Mouse (Mus musculus): ENCODE measurements around the gene Eral1. TPM values are rescaled to one million over a fixed set of nuclear protein-coding genes. Genes with fewer than 3 reads are reported as not detected.

Gene Eral1
- polyA plus RNA-seq, 1 experiment from 2014 or later, result 35.0 TPM

DNA sequence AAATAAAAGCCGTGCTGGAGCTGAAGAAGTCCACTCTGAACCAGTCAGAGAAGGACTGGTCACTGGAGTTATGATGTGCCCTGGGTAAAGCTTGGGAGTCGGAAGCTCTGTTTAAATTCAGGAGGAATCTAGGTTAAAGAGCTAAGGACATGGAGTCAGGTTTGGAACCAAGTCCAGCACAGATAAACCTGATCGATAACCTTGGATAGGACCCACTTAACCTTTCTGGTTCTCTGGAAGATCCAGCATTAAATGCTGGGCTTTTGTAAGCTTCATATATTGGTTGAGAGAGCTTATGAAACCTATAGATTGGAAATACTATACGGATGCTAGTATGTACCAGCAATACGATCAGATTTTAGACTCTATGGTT is 14.9 kb upstream of the Eral1 start:
- ATAC-seq (ENCODE audit: low read depth), result no peak
- peak overlapping the region; percentile 62 for H3K27ac ChIP-seq (ENCODE audit: low read length)
- no peaks in the 10 kb centered on the region for H3K36me3 ChIP-seq (ENCODE audit: control insufficient read depth, insufficient read depth, low read length)
- no peaks in the 10 kb centered on the region for H3K27me3 ChIP-seq (ENCODE audit: control insufficient read depth, insufficient read depth, low read depth, low read length)
- 16% methylated on average over 5 of the region's 5 CpGs for WGBS
- H3K4me3 ChIP-seq (ENCODE audit: low read length), result peak overlapping the region; percentile 85
- H3K9ac ChIP-seq (ENCODE audit: low read length), result peak overlapping the region; percentile 86
- H3K4me1 ChIP-seq (replicated peaks; ENCODE audit: control insufficient read depth, insufficient read depth, low read length), result peaks cover 14% of the 10 kb centered on the region
- H3K9me3 ChIP-seq (ENCODE audit: control insufficient read depth, low read length), result no peaks in the 10 kb centered on the region
- H3K4me2 ChIP-seq (ENCODE audit: low read depth, low read length), result peak overlapping the region; percentile 84

- peak; percentile 99 for ATAC-seq (ENCODE audit: low read depth)
- WGBS, result under 1% methylated on average over 38 of the region's 38 CpGs
- peak within 1 kb of the TSS; percentile 84 for H3K4me2 ChIP-seq (ENCODE audit: low read depth, low read length)
These were observed 14.4 kb upstream of the Eral1 start, which contains the start of gene Fam222b for GRCm38 (mm10) chr11:78094504-78095143. Gene Fam222b (plus strand): TSS chr11:78094660.

GRCm38 (mm10) chr11:78094137-78094503 is 13.9 kb upstream of the Eral1 start:
- H3K36me3 ChIP-seq (ENCODE audit: control insufficient read depth, insufficient read depth, low read length), result no peaks in the 10 kb centered on the region
- 40% methylated on average over 11 of the region's 11 CpGs for WGBS
- ATAC-seq (ENCODE audit: low read depth), result peak; percentile 8; the same call in 1 of the 2 replicates
- peak overlapping the region; percentile 62 for H3K27ac ChIP-seq (ENCODE audit: low read length)
- peak overlapping the region; percentile 85 for H3K4me3 ChIP-seq (ENCODE audit: low read length)
- H3K9ac ChIP-seq (ENCODE audit: low read length), result peak overlapping the region; percentile 86
- no peaks in the 10 kb centered on the region for H3K9me3 ChIP-seq (ENCODE audit: control insufficient read depth, low read length)
- H3K4me1 ChIP-seq (replicated peaks; ENCODE audit: control insufficient read depth, insufficient read depth, low read length), result peaks cover 14% of the 10 kb centered on the region
- H3K4me2 ChIP-seq (ENCODE audit: low read depth, low read length), result peak overlapping the region; percentile 84
- H3K27me3 ChIP-seq (ENCODE audit: control insufficient read depth, insufficient read depth, low read depth, low read length), result no peaks in the 10 kb centered on the region

More at GRCm38 (mm10) chr11:78094504-78095143, 14.4 kb upstream of the Eral1 start, which contains the start of gene Fam222b:
- Histone ChIP-seq H3K9me3 (ENCODE audit: control insufficient read depth, low read length) (no peaks in the 10 kb centered on the region), H3K9ac (ENCODE audit: low read length) (peak within 1 kb of the TSS; percentile 86), H3K27ac (ENCODE audit: low read length) (peak within 1 kb of the TSS; percentile 62), H3K27me3 (ENCODE audit: control insufficient read depth, insufficient read depth, low read depth, low read length) (no peaks in the 10 kb centered on the region), H3K4me1 (replicated peaks; ENCODE audit: control insufficient read depth, insufficient read depth, low read length) (peaks cover 14% of the 10 kb centered on the region), H3K36me3 (ENCODE audit: control insufficient read depth, insufficient read depth, low read length) (no peaks in the 10 kb centered on the region), H3K4me3 (ENCODE audit: low read length) (peak within 1 kb of the TSS; percentile 85)

DNA sequence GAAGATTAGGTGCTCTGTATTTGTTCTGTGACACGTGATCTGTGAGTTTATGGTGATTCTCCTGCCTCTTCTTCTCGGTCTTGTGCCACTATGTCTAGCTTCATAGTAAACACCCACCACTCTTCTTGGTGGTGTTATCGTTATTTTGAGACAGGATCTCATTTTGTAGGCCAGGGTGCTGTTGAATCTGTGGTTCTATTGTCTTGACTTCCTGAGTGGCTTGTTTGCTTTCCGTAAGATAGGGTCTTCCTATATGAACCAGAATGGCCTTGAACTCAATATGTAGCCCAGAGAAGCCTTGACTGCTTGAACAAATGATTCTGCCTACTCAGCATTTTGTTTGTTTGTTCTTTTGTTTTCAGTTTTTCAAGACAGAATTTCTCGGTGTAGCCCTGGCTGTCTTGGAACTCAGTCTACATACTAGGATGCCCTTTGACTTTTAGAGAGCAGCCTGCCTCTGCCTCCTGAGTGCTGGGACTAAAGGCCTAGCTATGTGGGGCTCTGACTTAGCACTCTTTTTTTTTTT is 7.6 kb upstream of the Eral1 start:
- Histone ChIP-seq H3K4me2 (ENCODE audit: low read depth, low read length) (no peak overlapping the region), H3K4me1 (replicated peaks; ENCODE audit: control insufficient read depth, insufficient read depth, low read length) (no peaks in the 10 kb centered on the region), H3K27ac (ENCODE audit: low read length) (no peak overlapping the region), H3K4me3 (ENCODE audit: low read length) (no peak overlapping the region), H3K9me3 (ENCODE audit: control insufficient read depth, low read length) (no peaks in the 10 kb centered on the region), H3K27me3 (ENCODE audit: control insufficient read depth, insufficient read depth, low read depth, low read length) (no peaks in the 10 kb centered on the region), H3K9ac (ENCODE audit: low read length) (no peak overlapping the region), H3K36me3 (ENCODE audit: control insufficient read depth, insufficient read depth, low read length) (no peaks in the 10 kb centered on the region)
- ATAC-seq (ENCODE audit: low read depth), result no peak
- 66% methylated on average over 5 of the region's 5 CpGs for WGBS

- no peak overlapping the region for H3K4me3 ChIP-seq (ENCODE audit: low read length)
- 64% methylated on average over 4 of the region's 4 CpGs for whole genome bisulfite sequencing
- no peaks in the 10 kb centered on the region for H3K4me1 ChIP-seq (replicated peaks; ENCODE audit: control insufficient read depth, insufficient read depth, low read length)
- no peaks in the 10 kb centered on the region for H3K27me3 ChIP-seq (ENCODE audit: control insufficient read depth, insufficient read depth, low read depth, low read length)
- no peak for ATAC-seq (ENCODE audit: low read depth)
- no peaks in the 10 kb centered on the region for H3K9me3 ChIP-seq (ENCODE audit: control insufficient read depth, low read length)
- H3K9ac ChIP-seq (ENCODE audit: low read length), result no peak overlapping the region
- no peak overlapping the region for H3K4me2 ChIP-seq (ENCODE audit: low read depth, low read length)
- H3K27ac ChIP-seq (ENCODE audit: low read length), result no peak overlapping the region
- H3K36me3 ChIP-seq (ENCODE audit: control insufficient read depth, insufficient read depth, low read length), result no peaks in the 10 kb centered on the region
These were observed 6.8 kb upstream of the Eral1 start for GRCm38 (mm10) chr11:78086925-78087479.

DNA sequence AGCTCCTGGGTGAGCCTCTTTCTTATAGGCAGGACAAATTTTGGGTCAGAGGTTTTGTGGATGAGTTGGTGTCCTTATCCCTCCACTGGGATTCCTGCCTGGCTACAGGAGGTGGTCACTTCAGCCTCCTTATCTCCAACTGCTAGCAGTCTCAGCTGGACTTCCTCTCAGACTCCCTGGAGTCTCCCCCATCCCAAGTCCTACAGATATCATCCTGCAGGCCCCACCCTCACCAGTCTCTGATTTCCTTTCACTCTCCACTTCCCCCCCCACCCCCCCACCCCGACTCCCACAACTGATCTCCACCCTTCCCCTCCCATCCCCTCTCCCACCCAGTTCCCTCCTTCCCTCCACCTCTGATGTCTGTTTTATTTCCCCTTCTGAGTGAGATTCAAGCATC is 3.4 kb upstream of the Eral1 start:
- Histone ChIP-seq H3K27me3 (ENCODE audit: control insufficient read depth, insufficient read depth, low read depth, low read length) (no peaks in the 10 kb centered on the region), H3K9ac (ENCODE audit: low read length) (no peak overlapping the region), H3K4me1 (replicated peaks; ENCODE audit: control insufficient read depth, insufficient read depth, low read length) (peaks cover 13% of the 10 kb centered on the region), H3K27ac (ENCODE audit: low read length) (no peak overlapping the region), H3K4me2 (ENCODE audit: low read depth, low read length) (no peak overlapping the region), H3K4me3 (ENCODE audit: low read length) (no peak overlapping the region), H3K9me3 (ENCODE audit: control insufficient read depth, low read length) (no peaks in the 10 kb centered on the region), H3K36me3 (ENCODE audit: control insufficient read depth, insufficient read depth, low read length) (no peaks in the 10 kb centered on the region)
- 36% methylated on average over 1 of the region's 1 CpGs for WGBS
- ATAC-seq (ENCODE audit: low read depth), result no peak

GRCm38 (mm10) chr11:78074666-78075065 is 5.5 kb downstream of the Eral1 start:
- peaks cover 21% of the 10 kb centered on the region for H3K36me3 ChIP-seq (ENCODE audit: control insufficient read depth, insufficient read depth, low read length)
- no peaks in the 10 kb centered on the region for H3K9me3 ChIP-seq (ENCODE audit: control insufficient read depth, low read length)
- no peak for ATAC-seq (ENCODE audit: low read depth)
- no peak overlapping the region for H3K27ac ChIP-seq (ENCODE audit: low read length)
- H3K4me3 ChIP-seq (ENCODE audit: low read length), result no peak overlapping the region
- H3K4me2 ChIP-seq (ENCODE audit: low read depth, low read length), result no peak overlapping the region
- WGBS, result 78% methylated on average over 4 of the region's 4 CpGs
- no peaks in the 10 kb centered on the region for H3K27me3 ChIP-seq (ENCODE audit: control insufficient read depth, insufficient read depth, low read depth, low read length)
- H3K9ac ChIP-seq (ENCODE audit: low read length), result no peak overlapping the region
- H3K4me1 ChIP-seq (replicated peaks; ENCODE audit: control insufficient read depth, insufficient read depth, low read length), result peaks cover 7% of the 10 kb centered on the region

GRCm38 (mm10) chr11:78074277-78074652 is 5.9 kb downstream of the Eral1 start:
- Histone ChIP-seq H3K9me3 (ENCODE audit: control insufficient read depth, low read length) (no peaks in the 10 kb centered on the region), H3K27ac (ENCODE audit: low read length) (no peak overlapping the region), H3K4me2 (ENCODE audit: low read depth, low read length) (no peak overlapping the region), H3K27me3 (ENCODE audit: control insufficient read depth, insufficient read depth, low read depth, low read length) (no peaks in the 10 kb centered on the region), H3K4me1 (replicated peaks; ENCODE audit: control insufficient read depth, insufficient read depth, low read length) (0 out of 2 replicates have a peak, but pooled peaks cover 4% of the 10 kb centered on the region), H3K4me3 (ENCODE audit: low read length) (no peak overlapping the region), H3K36me3 (ENCODE audit: control insufficient read depth, insufficient read depth, low read length) (peaks cover 21% of the 10 kb centered on the region), H3K9ac (ENCODE audit: low read length) (no peak overlapping the region)
- 86% methylated on average over 2 of the region's 2 CpGs for whole genome bisulfite sequencing
- ATAC-seq (ENCODE audit: low read depth), result no peak

DNA sequence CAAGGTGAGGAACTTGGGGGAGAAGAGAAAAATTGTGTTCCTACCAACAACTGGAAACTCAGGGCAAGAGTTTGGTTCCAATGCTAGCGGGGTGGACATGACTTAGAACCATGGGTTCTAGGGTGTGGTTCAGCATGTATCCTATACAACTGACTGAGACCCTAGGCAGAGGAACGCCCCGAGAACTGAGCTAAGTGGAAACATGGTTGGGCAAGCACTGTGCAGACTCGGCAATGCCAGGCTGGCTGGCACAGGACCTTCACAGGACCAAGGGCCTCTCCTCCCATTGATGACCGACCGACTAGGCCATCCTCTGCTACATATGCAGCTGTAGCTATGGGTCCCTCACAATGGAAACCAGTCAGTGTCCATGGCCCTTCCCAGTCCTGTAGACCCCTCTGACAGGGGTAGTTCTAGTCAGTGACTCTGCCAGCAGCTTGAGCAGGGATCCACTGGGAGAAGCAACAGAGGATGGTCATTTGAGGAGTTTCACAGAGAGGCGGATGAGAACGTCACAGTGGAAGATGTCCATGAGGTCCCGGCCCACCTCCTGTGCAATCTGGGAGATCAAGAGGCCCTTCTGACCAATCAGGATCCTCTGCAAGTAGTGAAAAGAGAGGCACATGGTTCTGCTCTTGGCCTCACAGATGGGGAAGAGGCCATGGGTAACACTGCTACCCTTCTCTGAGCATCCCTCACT is 6.5 kb downstream of the Eral1 start:
- no peak overlapping the region for H3K27ac ChIP-seq (ENCODE audit: low read length)
- H3K4me3 ChIP-seq (ENCODE audit: low read length), result no peak overlapping the region
- H3K9ac ChIP-seq (ENCODE audit: low read length), result no peak overlapping the region
- no peaks in the 10 kb centered on the region for H3K27me3 ChIP-seq (ENCODE audit: control insufficient read depth, insufficient read depth, low read depth, low read length)
- no peak overlapping the region for H3K4me2 ChIP-seq (ENCODE audit: low read depth, low read length)
- peaks cover 21% of the 10 kb centered on the region for H3K36me3 ChIP-seq (ENCODE audit: control insufficient read depth, insufficient read depth, low read length)
- WGBS, result 90% methylated on average over 9 of the region's 9 CpGs
- H3K4me1 ChIP-seq (replicated peaks; ENCODE audit: control insufficient read depth, insufficient read depth, low read length), result no peaks in the 10 kb centered on the region
- no peak for ATAC-seq (ENCODE audit: low read depth)
- no peaks in the 10 kb centered on the region for H3K9me3 ChIP-seq (ENCODE audit: control insufficient read depth, low read length)
